Mouse (Mus musculus): ENCODE results near the gene Gm8297. TPM values are rescaled to one million over a fixed set of nuclear protein-coding genes. Genes with fewer than 3 reads are reported as not detected.

Gm8297 gene
- polyA plus RNA-seq (2014; fragmentation: Illumina TruSeq; extraction: RNeasy Lipid Tissue Mini Kit (QIAGEN cat#74804); ENCODE audit: low read depth, low replicate concordance), result not detected

GRCm38 (mm10) chr14:4983635-4984034, at the start of gene Gm8297:
Gene Gm8297 (plus strand): TSS chr14:4983935.

GRCm38 (mm10) chr14:5015591-5015990, 31.9 kb downstream of the Gm8297 start, which contains the start of gene Gm3298:
Gene Gm3298 (plus strand): TSS chr14:5015891.

Other genes starting within 250 kb of the Gm8297 start
- gene Gm9602, start 207.6 kb upstream of the Gm8297 start, polyA plus RNA-seq (2014; fragmentation: Illumina TruSeq; extraction: RNeasy Lipid Tissue Mini Kit (QIAGEN cat#74804); ENCODE audit: low read depth, low replicate concordance), result not detected
- gene Gm3269, start 145.8 kb upstream of the Gm8297 start, polyA plus RNA-seq (2014; fragmentation: Illumina TruSeq; extraction: RNeasy Lipid Tissue Mini Kit (QIAGEN cat#74804); ENCODE audit: low read depth, low replicate concordance), result not detected
- not detected for gene Gm3264, start 128.4 kb upstream of the Gm8297 start, polyA plus RNA-seq (2014; fragmentation: Illumina TruSeq; extraction: RNeasy Lipid Tissue Mini Kit (QIAGEN cat#74804); ENCODE audit: low read depth, low replicate concordance)
- gene Gm3278, start 91.5 kb upstream of the Gm8297 start, polyA plus RNA-seq (2014; fragmentation: Illumina TruSeq; extraction: RNeasy Lipid Tissue Mini Kit (QIAGEN cat#74804); ENCODE audit: low read depth, low replicate concordance), result not detected
- not detected for gene Gm3298, start 32.0 kb downstream of the Gm8297 start, polyA plus RNA-seq (2014; fragmentation: Illumina TruSeq; extraction: RNeasy Lipid Tissue Mini Kit (QIAGEN cat#74804); ENCODE audit: low read depth, low replicate concordance)
- not detected for gene 4930555G01Rik, start 66.7 kb downstream of the Gm8297 start, polyA plus RNA-seq (2014; fragmentation: Illumina TruSeq; extraction: RNeasy Lipid Tissue Mini Kit (QIAGEN cat#74804); ENCODE audit: low read depth, low replicate concordance)
- not detected for gene Gm8281, start 87.1 kb downstream of the Gm8297 start, polyA plus RNA-seq (2014; fragmentation: Illumina TruSeq; extraction: RNeasy Lipid Tissue Mini Kit (QIAGEN cat#74804); ENCODE audit: low read depth, low replicate concordance)
- gene Gm8279, start 147.6 kb downstream of the Gm8297 start, polyA plus RNA-seq (2014; fragmentation: Illumina TruSeq; extraction: RNeasy Lipid Tissue Mini Kit (QIAGEN cat#74804); ENCODE audit: low read depth, low replicate concordance), result not detected
- gene Gm3317, start 180.6 kb downstream of the Gm8297 start, polyA plus RNA-seq (2014; fragmentation: Illumina TruSeq; extraction: RNeasy Lipid Tissue Mini Kit (QIAGEN cat#74804); ENCODE audit: low read depth, low replicate concordance), result not detected
- gene Gm8271, start 201.9 kb downstream of the Gm8297 start, polyA plus RNA-seq (2014; fragmentation: Illumina TruSeq; extraction: RNeasy Lipid Tissue Mini Kit (QIAGEN cat#74804); ENCODE audit: low read depth, low replicate concordance), result not detected

All from liver, adult 10 weeks (tissue).